Mouse (Mus musculus) ES-Bruce4 (cell line): ENCODE results near the gene Mmp13.

Experiments
- CTCF ChIP-seq: IDR thresholded peaks from one replicate; pipeline ENCODE4 v1.8.1; 2011; ENCODE audit warnings: low read depth, low read length
- EP300 ChIP-seq: IDR thresholded peaks from 2 replicates; pipeline ENCODE4 v1.6.1; 2011; ENCODE audit warnings: low read depth, low read length; ENCODE audit not compliant: insufficient read depth
- POLR2A ChIP-seq: IDR thresholded peaks from one replicate; pipeline ENCODE4 v1.8.1; 2011; ENCODE audit warnings: low read length; ENCODE audit not compliant: insufficient read depth

DNA sequence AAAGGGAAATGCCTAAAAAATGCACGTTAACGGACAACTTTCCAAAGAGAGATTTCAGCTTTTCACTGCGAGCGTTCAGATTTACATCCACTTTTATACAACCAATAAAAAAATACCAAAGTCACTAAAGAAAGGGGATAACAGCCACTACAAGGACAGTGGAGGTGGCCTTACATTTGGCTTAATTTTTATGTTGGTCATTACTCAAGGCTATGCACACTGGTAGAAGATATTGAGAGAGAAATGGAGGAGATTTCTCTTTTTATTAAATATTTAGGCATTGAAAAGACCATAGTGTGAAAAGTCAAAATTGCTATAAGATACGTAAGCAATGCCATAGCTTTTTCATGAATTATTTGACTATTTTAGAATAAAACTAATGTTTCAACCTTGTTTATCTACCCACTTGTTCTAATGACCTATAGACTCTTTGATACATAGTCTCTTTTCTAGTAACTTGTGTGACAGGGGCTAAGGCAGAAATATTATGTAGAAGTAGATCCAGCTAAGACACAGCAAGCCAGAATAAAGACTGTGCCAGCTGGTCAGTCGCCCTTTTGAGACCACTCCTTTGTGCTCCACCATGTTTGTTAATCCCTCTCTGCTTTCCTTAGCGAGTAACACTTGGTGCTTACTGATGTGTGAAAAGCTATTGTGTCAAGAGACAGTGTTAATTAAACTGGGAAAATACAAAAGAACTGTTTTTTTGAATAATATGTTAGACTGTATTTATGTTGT is 10.4 kb downstream of the Mmp13 start:
- no peak for TF ChIP-seq POLR2A
- no peak for TF ChIP-seq CTCF
- TF ChIP-seq EP300: no peak
